ENCODE assay signal across 8 mouse cellular contexts in genomic region chr17:74265156-74265505, GRCm38 (mm10). TPM values are rescaled to one million over a fixed set of nuclear protein-coding genes. Genes with fewer than 3 reads are reported as not detected.
DNase-seq lines count a peak whose midpoint lies in the region; ATAC-seq and TF ChIP-seq lines count a peak whose summit lies in the region.

No protein-coding gene starts in this region.

- H3K9me3 ChIP-seq in lung, embryonic 15.5 days: no peaks in the 10 kb centered on the region
- no peaks in the 10 kb centered on the region for H3K9me3 ChIP-seq in forebrain, postnatal 0 days (ENCODE audit: low read length)
- H3K9me3 ChIP-seq in limb, embryonic 13.5 days: 0 out of 2 replicates have a peak, but pooled peaks cover 4% of the 10 kb centered on the region
- no peaks in the 10 kb centered on the region for H3K9me3 ChIP-seq in neural tube, embryonic 14.5 days (ENCODE audit: control insufficient read depth, low read length)

- H3K27me3 ChIP-seq in lung, embryonic 15.5 days: no peaks in the 10 kb centered on the region
- H3K27me3 ChIP-seq in forebrain, postnatal 0 days (ENCODE audit: insufficient read depth, low read length): no peaks in the 10 kb centered on the region
- H3K27me3 ChIP-seq in limb, embryonic 13.5 days: no peaks in the 10 kb centered on the region
- H3K27me3 ChIP-seq in neural tube, embryonic 14.5 days (ENCODE audit: control insufficient read depth, insufficient read depth, low read length): no peaks in the 10 kb centered on the region

- peak overlapping the region; percentile 46 for H3K27ac ChIP-seq in lung, embryonic 15.5 days
- H3K27ac ChIP-seq in forebrain, postnatal 0 days (ENCODE audit: low read depth, low read length): peak overlapping the region; percentile 62
- H3K27ac ChIP-seq in limb, embryonic 13.5 days: peak overlapping the region; percentile 74
- H3K27ac ChIP-seq in neural tube, embryonic 14.5 days (ENCODE audit: low read depth, low read length): peak overlapping the region; percentile 69

- no peak overlapping the region for H3K4me3 ChIP-seq in lung, embryonic 15.5 days
- no peak overlapping the region for H3K4me3 ChIP-seq in forebrain, postnatal 0 days (ENCODE audit: low read depth, low read length)
- no peak overlapping the region for H3K4me3 ChIP-seq in limb, embryonic 13.5 days
- no peak overlapping the region for H3K4me3 ChIP-seq in neural tube, embryonic 14.5 days (ENCODE audit: low read depth, low read length)

- 15% methylated on average over 5 of the region's 5 CpGs for WGBS in lung, embryonic 15.5 days
- 17% methylated on average over 5 of the region's 5 CpGs for WGBS in forebrain, postnatal 0 days
- WGBS in limb, embryonic 13.5 days: 14% methylated on average over 5 of the region's 5 CpGs
- WGBS in neural tube, embryonic 14.5 days: 6% methylated on average over 5 of the region's 5 CpGs

- H3K4me1 ChIP-seq in lung, embryonic 15.5 days: peaks cover 25% of the 10 kb centered on the region
- peaks cover 10% of the 10 kb centered on the region for H3K4me1 ChIP-seq in forebrain, postnatal 0 days (ENCODE audit: insufficient read depth)
- peaks cover 43% of the 10 kb centered on the region for H3K4me1 ChIP-seq in limb, embryonic 13.5 days
- peaks cover 13% of the 10 kb centered on the region for H3K4me1 ChIP-seq in neural tube, embryonic 14.5 days (ENCODE audit: control insufficient read depth, insufficient read depth, low read length)

- no peak for DNase-seq in lung, adult 18-20 months
- no peak for DNase-seq in forebrain, postnatal 0 days
- DNase-seq in cerebellum, postnatal 4 days (ENCODE audit: low spot score in 2 of 2): no peak
- DNase-seq in left cerebral cortex, adult 18-20 months (ENCODE audit: low spot score in 2 of 2): no peak
- no peak for DNase-seq in right cerebral cortex, postnatal 4 days

- H3K9ac ChIP-seq in lung, embryonic 15.5 days: no peak overlapping the region
- no peak overlapping the region for H3K9ac ChIP-seq in forebrain, postnatal 0 days
- H3K9ac ChIP-seq in limb, embryonic 13.5 days: 0 out of 2 replicates have a peak overlapping the region, but pooled peaks have one; percentile 19
- H3K9ac ChIP-seq in neural tube, embryonic 14.5 days (replicated peaks; ENCODE audit: low read depth, low read length): no peak overlapping the region

- ATAC-seq in lung, embryonic 15.5 days (ENCODE audit: borderline replicate concordance, extremely low read depth, low FRiP score, low TSS enrichment): no peak; the same call in 1 of the 2 replicates
- ATAC-seq in forebrain, postnatal 0 days: peak; percentile 71
- peak; percentile 73; the same call in 1 of the 2 replicates for ATAC-seq in limb, embryonic 13.5 days (ENCODE audit: low FRiP score, low read depth)
- peak; percentile 41; the same call in 1 of the 2 replicates for ATAC-seq in neural tube, embryonic 14.5 days (ENCODE audit: low read depth)

- no peaks in the 10 kb centered on the region for H3K36me3 ChIP-seq in lung, embryonic 15.5 days
- no peaks in the 10 kb centered on the region for H3K36me3 ChIP-seq in forebrain, postnatal 0 days (ENCODE audit: insufficient read depth)
- H3K36me3 ChIP-seq in limb, embryonic 13.5 days: peaks cover 6% of the 10 kb centered on the region
- no peaks in the 10 kb centered on the region for H3K36me3 ChIP-seq in neural tube, embryonic 14.5 days (ENCODE audit: control insufficient read depth, insufficient read depth, low read length)

- no peak for TF ChIP-seq CTCF in forebrain, postnatal 0 days (IDR thresholded peaks at IDR 0.05; ENCODE audit: low read depth)

- no peak overlapping the region for H3K4me2 ChIP-seq in lung, embryonic 15.5 days
- H3K4me2 ChIP-seq in forebrain, postnatal 0 days (ENCODE audit: low read depth): no peak overlapping the region
- H3K4me2 ChIP-seq in limb, embryonic 13.5 days (replicated peaks): no peak overlapping the region
- H3K4me2 ChIP-seq in neural tube, embryonic 14.5 days (ENCODE audit: low read depth, low read length): no peak overlapping the region

RNA-seq across cellular contexts. Expression of gene Memo1, which starts 30.2 kb away (rescaled TPM):
- polyA plus RNA-seq in lung, embryonic 15.5 days (2015; fragmentation: Nextera tagmentation; extraction: Ambion mirVana): 86.1 and 90.5 TPM in 2 replicates
- 45.7 and 54.2 TPM in 2 replicates for total RNA-seq in forebrain, postnatal 0 days (2014; rRNA removed)
- polyA plus RNA-seq in forebrain, postnatal 0 days (2015; fragmentation: Nextera tagmentation; extraction: Ambion mirVana): 46.3 and 52.9 TPM in 2 replicates
- 79.4 and 83.0 TPM in 2 replicates for polyA plus RNA-seq in limb, embryonic 13.5 days (2015; fragmentation: Nextera tagmentation; extraction: Ambion mirVana)
- polyA plus RNA-seq in neural tube, embryonic 14.5 days (2014; fragmentation: Nextera tagmentation; extraction: Ambion mirVana): 65.7 and 65.8 TPM in 2 replicates
- 10 to 100 TPM; 40.7 to 41.0 TPM for total RNA-seq in left cerebral cortex, adult 18-20 months (2021)

RNA-seq across cellular contexts. Expression of gene Dpy30, which starts 58.6 kb away (rescaled TPM):
- 219 and 227 TPM in 2 replicates for polyA plus RNA-seq in lung, embryonic 15.5 days (2015; fragmentation: Nextera tagmentation; extraction: Ambion mirVana)
- total RNA-seq in forebrain, postnatal 0 days (2014; rRNA removed): 86.1 and 109 TPM in 2 replicates
- 225 and 246 TPM in 2 replicates for polyA plus RNA-seq in forebrain, postnatal 0 days (2015; fragmentation: Nextera tagmentation; extraction: Ambion mirVana)
- polyA plus RNA-seq in limb, embryonic 13.5 days (2015; fragmentation: Nextera tagmentation; extraction: Ambion mirVana): 223 and 240 TPM in 2 replicates
- 225 and 237 TPM in 2 replicates for polyA plus RNA-seq in neural tube, embryonic 14.5 days (2014; fragmentation: Nextera tagmentation; extraction: Ambion mirVana)
- total RNA-seq in left cerebral cortex, adult 18-20 months (2021): 10 to 100 TPM; 51.2 to 51.7 TPM
